Mouse (Mus musculus): Measurements from ENCODE around the gene Nktr.

The Nktr gene

GRCm38 (mm10) chr9:121718792-121719318, at the start of gene Nktr:
Nktr (plus strand) TSS chr9:121719169.
- peak; percentile 97 for DNase-seq

DNA sequence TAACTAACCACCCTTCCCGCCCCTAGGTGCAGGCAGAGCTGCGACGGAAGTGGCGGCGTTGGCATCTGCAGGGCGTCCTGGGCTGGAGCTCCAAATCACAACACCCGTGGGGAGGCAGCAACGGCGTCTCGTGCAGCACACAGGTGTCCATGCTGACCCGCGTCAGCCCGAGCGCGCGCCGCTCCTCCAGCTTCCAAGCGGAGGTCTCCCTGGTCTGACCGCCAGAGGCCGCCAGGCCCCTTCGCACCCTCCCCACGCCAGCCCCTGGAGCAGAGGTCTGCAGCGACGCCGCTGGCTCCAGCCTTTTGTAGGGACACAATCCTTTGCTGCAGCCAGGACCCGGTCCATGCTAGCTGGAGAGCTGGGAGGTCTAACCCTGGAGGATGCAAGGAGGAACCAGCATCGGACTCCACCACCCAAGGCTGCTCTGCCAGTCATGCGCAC, 49.6 kb upstream of the Nktr start:
- DNase-seq = no peak

DNA sequence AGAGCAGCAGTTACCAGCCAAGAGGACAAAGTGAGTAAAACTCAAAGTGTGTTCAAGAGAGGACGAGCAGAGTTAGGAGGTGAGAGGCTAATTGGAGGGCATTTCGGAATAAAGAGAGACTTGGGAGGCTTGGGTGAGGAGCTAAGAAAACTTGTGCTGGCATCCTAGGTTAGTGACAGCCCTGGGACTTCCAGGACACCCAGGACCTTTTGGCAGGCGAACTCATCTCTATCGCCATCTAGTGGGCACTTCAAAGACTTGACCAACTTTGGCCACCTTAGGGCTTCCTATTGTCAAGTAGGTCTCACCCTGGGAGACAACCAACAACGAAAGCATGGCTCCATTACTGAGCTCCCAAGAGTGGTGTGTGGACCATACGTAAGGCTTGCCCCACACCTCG, 47.7 kb upstream of the Nktr start:
- peak; percentile 58 for DNase-seq

GRCm38 (mm10) chr9:121672311-121672710, 46.7 kb upstream of the Nktr start:
- DNase-seq = no peak

GRCm38 (mm10) chr9:121673716-121674115, 45.3 kb upstream of the Nktr start:
- no peak for DNase-seq

DNA sequence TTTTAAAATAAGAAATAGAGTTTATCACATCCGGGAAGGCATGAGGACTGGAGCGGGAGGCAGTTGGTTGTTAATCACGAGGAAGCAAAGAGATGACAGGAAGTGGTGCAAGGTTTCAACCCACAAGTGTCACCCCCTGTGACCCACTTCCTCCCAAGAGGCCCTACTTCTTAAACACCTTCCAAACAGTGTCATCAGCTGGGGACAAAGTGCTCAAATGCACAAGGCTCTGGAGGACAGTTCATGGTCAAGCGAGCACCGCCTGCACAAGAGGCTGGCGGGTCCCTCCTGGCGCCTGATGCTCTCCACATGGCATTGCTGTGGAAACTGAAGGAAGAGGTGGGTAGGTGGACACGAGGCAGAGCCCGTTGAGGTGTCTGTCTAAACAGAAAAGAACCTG, 44.0 kb upstream of the Nktr start:
- no peak for DNase-seq

- no peak for DNase-seq
Measured at GRCm38 (mm10) chr9:121675556-121675955, 43.4 kb upstream of the Nktr start.

- no peak for DNase-seq
Measured at GRCm38 (mm10) chr9:121677069-121677468, 41.9 kb upstream of the Nktr start.

- DNase-seq = no peak
Measured at GRCm38 (mm10) chr9:121677476-121677875, 41.5 kb upstream of the Nktr start.

GRCm38 (mm10) chr9:121679549-121679948, 39.4 kb upstream of the Nktr start:
- DNase-seq = peak; percentile 36

DNA sequence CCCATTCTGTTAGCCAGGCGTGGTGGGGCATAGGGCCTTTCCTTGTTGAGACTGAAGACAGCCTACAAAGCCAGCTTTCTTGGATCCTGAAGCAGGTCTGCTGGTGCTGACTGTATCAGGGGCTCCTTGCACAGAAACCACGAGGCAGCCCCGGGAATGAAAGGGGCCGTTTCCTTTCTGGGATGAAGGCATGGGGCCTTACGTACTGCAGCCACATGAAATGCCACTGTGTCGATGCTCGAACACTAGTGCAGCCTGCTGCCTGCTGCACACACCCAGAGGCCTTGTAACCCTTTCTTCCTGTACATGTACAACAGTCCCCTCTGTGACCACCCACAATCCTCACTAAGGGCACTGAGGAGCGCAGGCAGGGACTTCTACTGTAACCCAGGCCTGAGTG, 37.8 kb upstream of the Nktr start:
- no peak for DNase-seq

GRCm38 (mm10) chr9:121682037-121682680, 36.8 kb upstream of the Nktr start:
- no peak for DNase-seq

DNA sequence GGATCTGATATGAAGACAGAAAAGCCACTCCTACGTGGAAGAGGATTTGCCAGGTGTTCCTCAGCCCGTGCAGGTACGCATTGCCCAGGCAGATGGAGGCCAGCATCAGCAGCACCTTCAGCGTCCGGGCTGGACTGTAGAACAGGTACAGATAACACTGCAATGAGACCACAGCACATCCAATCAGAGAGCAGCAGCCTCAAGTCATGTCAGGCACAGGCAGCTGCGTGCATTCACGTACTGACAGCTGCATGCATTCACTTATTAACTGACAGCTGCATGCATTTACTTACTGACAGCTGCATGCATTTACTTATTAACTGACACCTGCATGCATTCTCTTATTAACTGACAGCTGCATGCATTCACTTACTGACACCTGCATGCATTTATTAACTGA, 34.3 kb upstream of the Nktr start:
- DNase-seq = no peak

DNA sequence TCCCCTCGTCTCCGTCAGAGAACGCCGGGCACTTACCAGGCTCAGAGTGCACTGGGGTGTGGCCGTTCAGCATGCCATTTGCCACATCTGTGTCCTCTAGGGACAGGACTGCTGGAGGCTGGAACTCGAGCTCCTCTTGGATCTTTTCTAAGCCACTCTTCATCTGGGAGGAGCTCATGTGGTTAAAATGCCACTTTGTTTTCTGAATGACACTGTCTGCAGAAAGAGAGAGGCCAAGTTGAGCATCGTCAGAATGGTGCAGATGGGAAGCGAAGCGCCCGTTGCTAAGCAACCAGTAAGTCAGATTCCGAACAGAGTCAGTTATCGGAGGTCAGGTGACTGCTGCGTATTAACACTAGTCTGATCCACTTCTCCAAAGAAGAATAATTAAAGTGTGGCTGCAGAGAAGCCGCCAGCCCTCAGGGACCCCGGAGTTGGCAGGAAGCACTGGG, 28.7 kb upstream of the Nktr start:
- no peak for DNase-seq

GRCm38 (mm10) chr9:121690734-121691133, 28.2 kb upstream of the Nktr start:
- no peak for DNase-seq

DNA sequence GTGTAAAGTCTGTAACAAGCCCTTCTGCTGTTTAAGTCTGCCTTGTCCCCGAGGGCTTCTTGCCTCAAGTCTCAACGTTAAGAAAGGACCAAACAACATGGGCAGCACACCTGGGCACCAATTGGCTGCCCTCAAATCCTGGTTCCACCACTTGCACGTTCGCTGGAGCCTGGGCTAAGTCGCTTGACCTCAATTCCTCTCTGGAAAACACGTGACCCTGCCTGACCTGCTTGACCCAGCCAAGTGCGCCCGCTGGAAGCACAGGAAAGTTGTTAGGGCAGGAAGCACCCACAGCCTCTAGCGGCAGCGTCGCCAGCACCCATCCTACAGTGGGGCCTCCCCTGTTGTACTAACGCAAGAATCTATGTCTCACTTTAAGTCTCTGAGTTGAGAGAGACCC, 24.2 kb upstream of the Nktr start:
- no peak for DNase-seq

DNA sequence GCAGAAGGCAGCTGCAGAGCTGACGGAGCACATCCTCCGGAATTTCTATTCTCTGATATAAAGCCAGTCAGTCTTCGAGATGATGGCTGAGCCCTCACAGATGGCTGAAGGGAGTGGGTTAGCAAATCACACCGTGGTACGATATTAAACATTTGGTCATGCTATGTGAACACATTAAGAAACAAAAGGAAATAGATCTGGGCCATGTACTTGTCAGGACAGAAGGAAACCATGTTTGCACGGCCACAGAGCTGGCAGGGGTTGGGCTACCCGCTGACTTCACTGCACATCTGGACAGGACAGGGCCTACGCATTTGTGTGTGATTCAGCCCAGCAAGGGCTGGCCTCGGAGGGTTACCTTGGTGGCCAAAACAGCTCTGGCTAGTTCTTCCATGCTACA, 22.3 kb upstream of the Nktr start:
- no peak for DNase-seq

GRCm38 (mm10) chr9:121697150-121698049, 21.6 kb upstream of the Nktr start:
- DNase-seq = peak; percentile 63

- no peak for DNase-seq
Measured at GRCm38 (mm10) chr9:121704261-121704645, 14.7 kb upstream of the Nktr start.

DNA sequence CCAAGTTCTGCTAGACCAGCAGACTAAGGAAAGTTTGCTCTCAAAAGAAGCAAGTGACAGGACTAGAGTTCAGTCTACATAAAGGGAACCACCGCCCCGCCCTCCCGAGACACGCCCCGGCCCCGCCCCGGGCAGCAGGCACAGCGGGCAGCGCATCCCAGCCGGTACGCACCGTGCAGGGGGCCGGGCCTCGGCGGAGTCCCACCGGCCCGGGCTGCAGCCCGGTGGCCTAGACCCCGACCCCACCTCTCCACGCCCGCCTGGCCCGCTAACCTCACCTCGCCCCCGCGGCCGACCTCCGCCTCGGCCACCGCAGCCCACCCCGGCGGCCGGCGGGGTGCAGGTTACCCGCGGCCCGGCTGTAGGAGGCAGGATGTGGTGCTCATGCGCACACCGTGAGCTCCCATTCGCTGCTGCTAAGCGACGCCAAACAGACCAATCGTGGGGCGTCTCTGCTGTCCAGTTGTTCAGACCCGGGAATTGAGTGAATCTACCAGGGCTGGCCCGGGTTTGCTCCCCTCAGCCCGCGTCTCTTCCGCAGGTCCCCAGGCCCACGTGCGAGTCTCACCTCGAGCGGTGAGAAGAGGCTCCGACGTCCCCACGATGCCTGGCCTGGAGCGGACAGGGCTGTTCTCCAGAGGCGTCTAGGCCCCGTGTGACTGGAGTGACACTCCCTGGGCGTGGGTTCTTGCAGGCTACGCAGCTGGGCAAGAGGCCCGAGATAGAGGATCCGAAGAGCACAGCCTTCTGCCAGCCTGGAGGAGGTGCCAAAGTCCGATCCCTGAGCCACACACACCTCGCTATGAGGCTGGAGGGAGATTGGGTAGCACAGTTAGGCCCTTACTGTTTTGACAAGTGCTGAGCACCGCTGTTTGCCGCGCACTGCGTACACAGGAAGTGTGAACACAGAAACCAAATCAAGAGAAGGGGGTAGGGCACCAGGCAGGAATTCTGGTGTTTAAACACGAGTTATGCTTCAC, 14.0 kb upstream of the Nktr start, which contains the start of gene Sec22c:
Gene Sec22c, minus strand, starts transcription at position 845 of the 980 bp plus-strand sequence.
- peak; percentile 83 for DNase-seq

DNA sequence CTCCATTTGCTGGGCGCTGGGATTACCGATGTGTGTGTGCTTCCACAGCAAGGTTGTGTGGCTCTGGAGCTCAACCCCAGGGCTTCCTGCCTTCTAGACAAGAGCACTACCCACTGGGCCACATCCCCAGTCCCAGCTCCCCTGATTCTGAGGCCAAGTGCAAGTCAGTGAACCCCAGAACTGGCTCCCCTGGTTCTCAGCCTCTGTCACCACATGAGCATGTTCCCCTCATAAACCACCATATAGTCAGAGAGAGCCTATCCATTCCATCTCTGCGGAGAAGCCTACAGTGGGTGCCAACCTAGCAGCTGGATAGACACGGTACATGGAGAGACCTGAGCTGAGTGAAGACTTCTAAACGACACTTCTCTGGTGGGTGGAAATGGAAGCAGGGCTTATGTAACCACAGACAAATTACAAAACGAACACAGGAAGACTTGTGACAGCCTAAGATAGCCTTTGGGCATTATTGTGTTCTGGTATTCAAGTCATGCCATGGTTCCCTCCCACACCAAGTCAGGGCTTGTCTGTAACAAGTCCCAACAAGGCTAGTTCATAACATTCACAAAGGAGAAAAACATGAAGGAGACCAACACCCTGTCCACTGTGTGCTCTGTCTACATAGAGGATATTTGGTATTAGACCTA, 12.8 kb upstream of the Nktr start:
- no peak for DNase-seq

DNA sequence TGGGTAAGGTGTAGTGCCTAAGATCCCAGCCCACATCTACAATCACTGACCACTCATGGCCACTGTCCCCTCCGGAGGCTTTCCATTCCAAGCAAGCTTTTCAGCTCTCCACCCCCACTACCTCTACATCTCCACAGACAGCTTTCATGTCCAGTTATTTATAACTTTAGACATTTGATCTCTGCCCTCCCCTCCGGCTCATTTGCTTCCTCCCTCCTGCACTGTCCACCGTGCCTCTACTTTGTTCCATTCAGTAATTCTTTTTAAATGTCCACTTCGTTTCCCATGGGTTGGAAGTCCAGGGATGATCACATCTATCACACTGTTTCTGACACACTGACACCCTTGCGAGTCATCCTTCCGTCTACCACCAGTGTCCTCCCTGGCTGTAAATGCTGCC, 11.2 kb upstream of the Nktr start:
- no peak for DNase-seq

All from cerebellum, adult 8-10 months (tissue).